Mouse (Mus musculus) testis, adult 2 months (tissue): ENCODE measurements around the gene Arl6ip5.

ENCODE experiments used
- CTCF ChIP-seq: fragments of 200-500 bp; IDR thresholded peaks from 2 replicates; pipeline ENCODE4 v1.5.1; 2012; ENCODE audit warnings: low read depth, mild to moderate bottlenecking, inconsistent platforms, low read length, moderate library complexity; ENCODE audit not compliant: control insufficient read depth, insufficient read depth, insufficient replicate concordance
- POLR2A ChIP-seq: fragments of 200-500 bp; IDR thresholded peaks from 2 replicates; pipeline ENCODE4 v1.6.1; 2012; ENCODE audit warnings: low read depth, mild to moderate bottlenecking, inconsistent platforms, low read length, moderate library complexity; ENCODE audit not compliant: control insufficient read depth

DNA sequence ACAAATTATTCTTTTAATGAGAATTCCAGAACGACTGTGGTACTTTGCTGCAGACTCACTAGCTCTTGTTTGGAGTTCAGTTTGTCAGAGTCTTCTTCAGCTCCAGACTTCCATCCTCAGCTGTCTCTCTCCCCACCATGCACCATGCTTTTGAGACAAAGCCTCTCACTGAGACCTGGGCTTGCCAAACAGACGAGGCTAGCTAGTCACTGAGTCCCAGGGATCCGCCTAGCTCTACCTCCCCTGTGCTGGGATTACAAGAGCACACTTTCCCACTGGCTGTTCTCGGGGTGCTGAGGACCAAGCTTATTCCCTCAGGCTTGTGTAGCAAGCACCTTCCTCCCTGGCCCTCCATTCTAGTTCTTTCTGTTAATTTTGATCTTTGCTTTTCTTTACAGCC, 13.1 kb downstream of the Arl6ip5 start:
- TF ChIP-seq POLR2A (no peak), CTCF (no peak)
